Mouse (Mus musculus): ENCODE results near the gene Chic1. TPM values are rescaled to one million over a fixed set of nuclear protein-coding genes. Genes with fewer than 3 reads are reported as not detected.

Gene Chic1
- 6.1 and 6.9 TPM in 2 replicates for total RNA-seq (2021)
- long read RNA-seq, full-length matches to known transcripts: 2 of 5 reads
- long read RNA-seq, partial matches to known transcripts: 0 of 5 reads
- long read RNA-seq, other reads (novel, unspliced or antisense): 3 of 5 reads

GRCm38 (mm10) chrX:103356287-103356686 lies at the start of gene Chic1:
Gene Chic1, plus strand, starts transcription at chrX:103356476.
- DNase-seq: peak; percentile 75

GRCm38 (mm10) chrX:103308262-103308661 lies 48.0 kb upstream of the Chic1 start:
- no peak for DNase-seq

- no peak for DNase-seq
Observed at GRCm38 (mm10) chrX:103311723-103312122, 44.6 kb upstream of the Chic1 start.

DNA sequence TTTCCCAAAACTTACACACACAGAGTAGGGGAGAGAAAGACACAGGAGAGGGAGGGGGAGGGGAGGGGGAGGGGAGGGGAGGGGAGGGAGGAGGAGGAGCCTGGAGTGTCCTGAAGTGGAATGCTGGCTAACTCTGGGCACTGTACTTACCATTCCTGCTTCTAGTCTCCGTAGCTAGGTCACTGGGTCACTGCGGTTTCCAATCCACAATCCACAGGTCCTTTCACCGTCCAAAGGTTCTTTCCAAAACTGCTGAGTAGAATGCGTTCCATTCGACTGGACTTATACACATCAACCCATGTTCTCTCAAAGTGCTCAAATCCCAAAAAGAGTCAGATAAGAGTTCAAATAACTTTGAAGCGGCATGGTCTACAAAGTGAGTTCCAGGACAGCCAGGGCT lies 42.1 kb upstream of the Chic1 start:
- no peak for DNase-seq

DNA sequence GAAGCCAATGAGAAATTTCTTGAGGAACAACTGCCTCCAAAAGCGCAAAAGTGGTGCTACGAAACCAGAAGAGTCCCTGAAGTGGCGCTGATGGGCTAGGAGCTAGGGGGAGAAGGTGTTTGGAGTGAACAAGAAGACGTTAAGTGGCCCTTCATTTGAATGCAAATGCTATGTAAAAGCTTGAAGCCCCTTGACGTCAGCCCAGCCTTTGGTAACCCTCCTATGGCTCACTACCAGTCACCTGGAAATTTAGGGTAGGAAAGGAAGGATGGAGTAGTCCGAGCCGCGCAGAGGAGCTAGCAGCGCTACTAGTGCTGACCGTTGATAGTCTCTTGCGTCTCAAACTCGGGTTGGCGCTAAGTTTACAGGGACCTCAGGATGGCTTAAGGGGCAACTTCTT lies 35.1 kb upstream of the Chic1 start, which contains the start of gene Cdx4:
Cdx4 (plus strand) TSS at position 253 of the 400 bp plus-strand sequence.
- no peak for DNase-seq

GRCm38 (mm10) chrX:103325900-103326299 lies 30.4 kb upstream of the Chic1 start:
- DNase-seq: no peak

- no peak for DNase-seq
Observed at GRCm38 (mm10) chrX:103329386-103329785, 26.9 kb upstream of the Chic1 start.

DNA sequence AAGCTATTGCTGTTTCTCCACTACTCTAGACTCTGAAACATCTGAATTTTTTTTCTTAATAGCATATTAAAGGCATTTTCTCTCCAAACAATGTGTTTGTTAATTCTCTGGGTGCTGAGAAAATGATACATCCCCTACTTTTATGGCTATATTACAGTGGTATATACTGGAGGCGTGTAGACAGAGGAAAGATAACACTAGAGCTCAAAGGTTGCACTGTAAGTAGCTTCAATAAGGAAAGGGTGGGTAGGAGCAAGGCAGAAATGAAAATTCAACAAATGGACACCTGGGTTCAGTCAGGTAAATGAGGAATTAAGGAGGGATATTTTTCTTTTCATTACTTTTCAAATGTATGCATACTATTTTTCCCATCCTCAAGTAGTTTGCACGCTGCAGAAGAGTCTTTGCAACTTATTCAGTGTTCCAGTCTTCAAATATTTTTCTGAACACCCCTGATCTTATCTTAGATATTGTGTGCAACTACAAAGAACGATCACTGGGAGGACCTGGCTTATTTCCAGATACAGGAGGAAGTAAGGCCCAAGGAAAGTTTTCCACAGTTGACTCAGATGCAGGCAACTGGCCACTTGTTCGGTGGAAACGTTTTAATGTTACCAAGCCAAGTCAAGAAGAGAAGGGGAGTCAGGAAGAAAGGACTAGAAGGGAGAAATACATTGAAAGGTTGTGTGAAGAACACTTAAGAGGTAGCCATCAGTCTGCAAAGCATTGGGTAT lies 25.0 kb upstream of the Chic1 start:
- DNase-seq: no peak

GRCm38 (mm10) chrX:103341369-103342113 lies 14.7 kb upstream of the Chic1 start:
- no peak for DNase-seq

DNA sequence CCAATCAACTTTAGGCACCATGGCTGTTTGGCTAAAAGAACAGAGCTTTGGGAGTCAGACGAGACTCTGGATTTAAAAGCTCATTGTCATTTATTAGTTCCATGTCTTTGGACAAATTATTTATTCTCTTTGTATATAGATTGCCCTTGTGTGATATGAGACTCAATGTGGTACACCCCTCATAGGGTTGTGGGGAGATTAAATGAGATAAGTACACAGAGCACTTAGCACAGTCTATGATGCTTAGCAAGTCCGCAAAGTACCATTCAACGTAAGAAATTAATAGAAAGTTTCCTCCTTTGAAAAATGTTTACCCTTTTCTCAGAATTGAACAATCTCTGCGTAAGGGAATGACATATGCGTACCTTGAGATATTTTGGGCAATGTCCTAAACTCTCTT lies 492 bp upstream of the Chic1 start:
- no peak for DNase-seq

- peak; percentile 12 for DNase-seq
Observed at GRCm38 (mm10) chrX:103356761-103357236, 523 bp downstream of the Chic1 start.

GRCm38 (mm10) chrX:103366201-103366600 lies 9.9 kb downstream of the Chic1 start:
- DNase-seq: peak; percentile 2

DNA sequence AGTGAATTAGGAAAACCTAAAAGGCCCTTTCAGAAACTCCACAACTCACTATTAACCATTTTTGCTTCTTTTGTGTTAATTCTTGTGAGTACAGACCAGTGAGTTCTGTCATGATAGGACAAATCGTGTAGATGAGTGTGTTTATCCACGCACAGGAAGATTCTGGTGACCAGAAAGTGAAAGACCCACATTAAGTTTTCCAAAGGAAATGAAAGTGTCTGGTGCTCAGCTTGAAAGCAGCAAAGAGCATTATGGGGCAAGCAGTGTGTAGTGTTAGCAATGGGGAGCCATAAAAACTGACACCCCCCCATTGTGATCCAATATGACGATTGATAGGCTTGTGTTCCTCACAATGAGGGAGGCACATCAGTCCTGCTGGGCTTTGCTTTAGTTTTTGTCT lies 12.4 kb downstream of the Chic1 start:
- DNase-seq: no peak

GRCm38 (mm10) chrX:103371221-103371620 lies 14.9 kb downstream of the Chic1 start:
- DNase-seq: no peak

DNA sequence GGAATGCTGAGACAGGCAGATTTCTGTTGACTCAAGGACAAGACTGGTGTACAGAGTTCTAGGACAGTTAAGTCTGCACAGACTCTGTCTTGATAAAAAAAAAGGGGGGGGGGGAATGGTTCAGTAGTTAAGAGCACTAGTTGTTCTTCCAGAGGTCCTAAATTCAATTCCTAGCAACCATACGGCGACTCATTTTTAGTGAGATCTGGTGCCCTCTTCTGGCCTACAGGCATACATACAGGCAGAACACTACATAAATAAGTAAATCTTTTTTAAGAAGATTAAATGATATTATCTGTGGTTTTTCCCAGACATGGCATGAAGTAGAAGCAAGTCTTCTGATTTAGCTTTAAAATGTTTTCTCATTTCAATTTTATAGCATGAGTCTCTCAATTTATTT lies 15.4 kb downstream of the Chic1 start:
- DNase-seq: no peak

DNA sequence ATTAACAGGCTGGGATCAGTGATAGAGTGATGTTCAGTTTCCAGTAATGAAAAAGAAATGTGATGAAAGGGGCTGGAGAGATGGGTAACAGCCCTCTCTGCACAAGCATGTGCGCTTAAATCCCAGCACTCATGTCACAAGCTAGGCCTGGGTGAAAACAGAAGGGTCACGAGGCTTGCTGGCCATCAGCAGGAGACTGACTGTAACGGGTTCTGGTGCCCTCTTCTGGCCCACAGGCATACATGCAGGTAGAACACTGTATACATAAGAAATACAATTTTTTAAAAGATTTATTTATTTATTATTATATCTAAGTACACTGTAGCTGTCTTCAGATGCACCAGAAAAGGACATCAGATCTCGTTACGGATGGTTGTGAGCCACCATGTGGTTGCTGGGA lies 18.0 kb downstream of the Chic1 start:
- DNase-seq: peak; percentile 2

GRCm38 (mm10) chrX:103384528-103384927 lies 28.3 kb downstream of the Chic1 start:
- DNase-seq: no peak

DNA sequence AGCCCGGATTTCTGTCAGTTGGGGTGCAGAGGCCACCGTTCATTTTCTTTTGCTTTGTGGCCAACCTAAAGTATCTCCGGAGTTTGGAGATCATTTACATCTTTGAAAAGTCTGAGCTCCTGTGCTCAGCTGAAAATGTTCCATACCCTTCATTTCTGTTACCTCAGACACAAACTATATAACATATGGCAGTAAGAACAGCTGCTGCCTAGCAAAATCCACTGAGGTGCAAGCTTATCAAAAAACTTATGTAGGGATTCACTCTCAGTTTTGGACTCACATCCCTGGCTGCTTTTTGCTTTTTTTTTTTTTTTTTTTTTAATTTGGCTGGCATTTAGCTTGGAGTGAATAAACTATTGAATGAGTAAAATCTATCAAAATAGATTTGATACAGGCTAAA lies 31.9 kb downstream of the Chic1 start:
- no peak for DNase-seq

GRCm38 (mm10) chrX:103393841-103394240 lies 37.6 kb downstream of the Chic1 start:
- DNase-seq: no peak

- no peak for DNase-seq
Observed at GRCm38 (mm10) chrX:103405021-103405420, 48.7 kb downstream of the Chic1 start.

DNA sequence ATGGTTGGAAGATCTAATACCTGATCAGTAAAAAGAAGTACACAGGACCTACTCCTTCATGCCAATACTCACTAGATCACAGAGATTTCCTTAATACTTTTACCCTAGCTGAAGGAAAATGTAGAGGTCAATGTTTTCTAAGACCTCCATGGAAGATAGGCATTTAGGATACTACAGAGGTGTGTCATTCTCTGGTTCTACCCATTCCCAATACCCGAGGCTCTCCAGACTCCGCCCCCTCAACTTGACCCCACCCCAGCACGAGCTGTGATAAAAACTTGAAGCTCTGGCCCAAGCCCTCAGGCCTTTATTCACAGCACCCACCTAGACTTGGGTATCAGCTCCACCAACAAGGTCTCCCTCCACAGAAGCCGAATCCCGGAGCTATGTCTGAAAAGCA lies 57.9 kb downstream of the Chic1 start, which contains the start of gene Tsx:
Tsx (plus strand) TSS at position 301 of the 400 bp plus-strand sequence.
- no peak for DNase-seq

GRCm38 (mm10) chrX:103421710-103422109 lies 65.4 kb downstream of the Chic1 start, which contains the start of gene Gm26992:
Gene Gm26992, plus strand, starts transcription at chrX:103422010.
- DNase-seq: no peak

GRCm38 (mm10) chrX:103427677-103428076 lies 71.4 kb downstream of the Chic1 start:
- no peak for DNase-seq

Measured in adrenal gland, postnatal 25 days (tissue).